Mouse (Mus musculus) adrenal gland, postnatal 10 days (tissue): ENCODE measurements around the gene Gm17535. TPM values are rescaled to one million over a fixed set of nuclear protein-coding genes. Genes with fewer than 3 reads are reported as not detected.
"Not testable (repeated sequence)": the region's sequence is repeated elsewhere in the genome, so short reads cannot be mapped to it uniquely, and the experiment has no call there.

Experiments
- DNase-seq: peaks from one replicate; pipeline ENCODE4 v3.0.0; 2021; ENCODE audit warnings: mixed read lengths
- long read RNA-seq, 2 experiments: library from polyadenylated mRNA; stranded (forward); transcript quantifications; one replicate each; pipeline ENCODE4 v2.0.0; 2021
- total RNA-seq, 2 experiments: library from RNA; stranded (reverse); gene quantifications; 2 replicates each; pipeline ENCODE4 v1.2.3; 2021

Gene Gm17535
- total RNA-seq = not detected
- long read RNA-seq, experiment 1 = 0 reads
- long read RNA-seq, experiment 2 = 0 reads

DNA sequence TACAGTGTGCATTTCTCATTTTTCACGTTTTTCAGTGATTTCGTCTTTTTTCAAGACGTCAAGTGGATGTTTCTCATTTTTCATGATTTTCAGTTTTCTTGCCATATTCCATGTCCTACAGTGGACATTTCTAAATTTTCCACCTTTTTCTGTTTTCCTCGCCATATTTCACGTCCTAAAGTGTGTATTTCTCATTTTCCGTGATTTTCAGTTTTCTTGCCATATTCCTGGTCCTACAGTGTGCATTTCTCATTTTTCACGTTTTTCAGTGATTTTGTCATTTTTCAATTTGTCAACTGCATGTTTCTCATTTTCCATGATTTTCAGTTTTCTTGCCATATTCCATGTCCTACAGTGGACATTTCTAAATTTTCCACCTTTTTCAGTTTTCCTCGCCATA is at the start of gene Gm17535:
Gm17535 (plus strand) TSS at position 301 of the 400 bp plus-strand sequence.
- DNase-seq = not testable (repeated sequence)

DNA sequence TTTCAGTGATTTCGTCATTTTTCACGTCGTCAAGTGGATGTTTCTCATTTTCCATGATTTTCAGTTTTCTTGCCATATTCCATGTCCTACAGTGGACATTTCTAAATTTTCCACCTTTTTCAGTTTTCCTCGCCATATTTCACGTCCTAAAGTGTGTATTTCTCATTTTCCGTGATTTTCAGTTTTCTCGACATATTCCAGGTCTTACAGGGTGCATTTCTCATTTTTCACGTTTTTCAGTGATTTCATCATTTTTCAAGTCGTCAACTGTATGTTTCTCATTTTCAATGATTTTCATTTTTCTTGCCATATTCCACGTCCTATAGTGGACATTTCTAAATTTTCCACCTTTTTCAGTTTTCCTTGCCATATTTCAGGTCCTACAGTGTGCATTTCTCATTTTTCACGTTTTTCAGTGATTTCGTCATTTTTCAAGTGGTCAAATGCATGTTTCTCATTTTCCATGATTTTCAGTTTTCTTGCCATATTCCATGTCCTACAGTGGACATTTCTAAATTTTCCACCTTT is 33.9 kb upstream of the Gm17535 start, which contains the start of gene Gm10722:
Gm10722 (plus strand) TSS at position 478 of the 528 bp plus-strand sequence.
- DNase-seq = not testable (repeated sequence)

- not testable (repeated sequence) for DNase-seq
Observed at GRCm38 (mm10) chr9:3001006-3001405, 33.4 kb upstream of the Gm17535 start.

DNA sequence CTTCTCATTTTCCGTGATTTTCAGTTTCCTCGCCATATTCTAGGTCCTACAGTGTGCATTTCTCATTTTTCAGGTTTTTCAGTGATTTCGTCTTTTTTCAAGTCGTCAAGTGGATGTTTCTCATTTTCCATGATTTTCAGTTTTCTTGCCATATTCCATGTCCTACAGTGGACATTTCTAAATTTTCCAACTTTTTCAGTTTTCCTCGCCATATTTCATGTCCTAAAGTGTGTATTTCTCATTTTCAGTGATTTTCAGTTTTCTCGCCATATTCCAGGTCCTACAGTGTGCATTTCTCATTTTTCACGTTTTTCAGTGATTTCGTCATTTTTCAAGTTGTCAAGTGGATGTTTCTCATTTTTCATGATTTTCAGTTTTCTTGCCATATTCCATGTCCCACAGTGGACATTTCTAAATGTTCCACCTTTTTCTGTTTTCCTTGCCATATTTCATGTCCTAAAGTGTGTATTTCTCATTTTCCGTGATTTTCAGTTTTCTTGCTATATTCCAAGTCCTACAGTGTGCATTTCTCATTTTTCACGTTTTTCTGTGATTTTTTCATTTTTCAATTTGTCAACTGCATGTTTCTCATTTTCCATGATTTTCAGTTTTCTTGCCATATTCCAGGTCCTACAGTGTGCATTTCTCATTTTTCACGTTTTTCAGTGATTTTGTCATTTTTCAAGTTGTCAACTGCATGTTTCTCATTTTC is 32.3 kb upstream of the Gm17535 start:
- DNase-seq = peak; percentile 100

GRCm38 (mm10) chr9:3002794-3003396 is 31.5 kb upstream of the Gm17535 start, which contains the start of gene Gm11168:
Gene Gm11168, plus strand, starts transcription at chr9:3003346.
- peak; percentile 12 for DNase-seq

DNA sequence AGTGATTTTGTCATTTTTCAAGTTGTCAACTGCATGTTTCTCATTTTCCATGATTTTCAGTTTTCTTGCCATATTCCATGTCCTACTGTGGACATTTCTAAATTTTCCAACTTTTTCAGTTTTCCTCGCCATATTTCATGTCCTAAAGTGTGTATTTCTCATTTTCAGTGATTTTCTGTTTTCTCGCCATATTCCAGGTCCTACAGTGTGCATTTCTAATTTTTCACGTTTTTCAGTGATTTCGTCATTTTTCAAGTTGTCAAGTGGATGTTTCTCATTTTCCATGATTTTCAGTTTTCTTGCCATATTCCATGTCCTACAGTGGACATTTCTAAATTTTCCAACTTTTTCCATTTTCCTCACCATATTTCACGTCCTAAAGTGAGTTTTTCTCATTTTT is 28.2 kb upstream of the Gm17535 start:
- DNase-seq = not testable (repeated sequence)

- not testable (repeated sequence) for DNase-seq
Observed at GRCm38 (mm10) chr9:3006636-3007035, 27.8 kb upstream of the Gm17535 start.

- DNase-seq = not testable (repeated sequence)
Observed at GRCm38 (mm10) chr9:3007272-3007671, 27.1 kb upstream of the Gm17535 start.

DNA sequence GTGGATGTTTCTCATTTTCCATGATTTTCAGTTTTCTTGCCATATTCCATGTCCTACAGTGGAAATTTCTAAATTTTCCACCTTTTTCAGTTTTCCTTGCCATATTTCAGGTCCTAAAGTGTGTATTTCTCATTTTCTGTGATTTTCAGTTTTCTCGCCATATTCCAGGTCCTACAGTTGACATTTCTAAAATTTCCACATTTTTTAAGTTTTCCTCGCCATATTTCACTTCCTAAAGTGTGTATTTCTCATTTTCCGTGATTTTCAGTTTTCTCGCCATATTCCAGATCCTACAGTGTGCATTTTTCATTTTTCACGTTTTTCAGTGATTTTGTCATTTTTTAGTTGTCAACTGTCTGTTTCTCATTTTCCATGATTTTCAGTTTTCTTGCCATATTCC is 25.1 kb upstream of the Gm17535 start:
- not testable (repeated sequence) for DNase-seq

DNA sequence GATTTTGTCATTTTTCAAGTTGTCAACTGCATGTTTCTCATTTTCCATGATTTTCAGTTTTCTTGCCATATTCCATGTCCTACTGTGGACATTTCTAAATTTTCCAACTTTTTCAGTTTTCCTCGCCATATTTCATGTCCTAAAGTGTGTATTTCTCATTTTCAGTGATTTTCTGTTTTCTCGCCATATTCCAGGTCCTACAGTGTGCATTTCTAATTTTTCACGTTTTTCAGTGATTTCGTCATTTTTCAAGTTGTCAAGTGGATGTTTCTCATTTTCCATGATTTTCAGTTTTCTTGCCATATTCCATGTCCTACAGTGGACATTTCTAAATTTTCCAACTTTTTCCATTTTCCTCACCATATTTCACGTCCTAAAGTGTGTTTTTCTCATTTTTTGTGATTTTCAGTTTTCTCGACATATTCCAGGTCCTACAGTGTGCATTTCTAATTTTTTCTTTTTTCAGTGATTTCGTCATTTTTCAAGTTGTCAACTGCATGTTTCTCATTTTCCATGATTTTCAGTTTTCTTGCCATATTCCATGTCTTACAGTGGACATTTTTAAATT is 22.3 kb upstream of the Gm17535 start:
- DNase-seq = not testable (repeated sequence)

GRCm38 (mm10) chr9:3012733-3013279 is 21.6 kb upstream of the Gm17535 start, which contains the start of gene Gm10721:
Gene Gm10721, plus strand, starts transcription at chr9:3013140.
- DNase-seq = not testable (repeated sequence)

DNA sequence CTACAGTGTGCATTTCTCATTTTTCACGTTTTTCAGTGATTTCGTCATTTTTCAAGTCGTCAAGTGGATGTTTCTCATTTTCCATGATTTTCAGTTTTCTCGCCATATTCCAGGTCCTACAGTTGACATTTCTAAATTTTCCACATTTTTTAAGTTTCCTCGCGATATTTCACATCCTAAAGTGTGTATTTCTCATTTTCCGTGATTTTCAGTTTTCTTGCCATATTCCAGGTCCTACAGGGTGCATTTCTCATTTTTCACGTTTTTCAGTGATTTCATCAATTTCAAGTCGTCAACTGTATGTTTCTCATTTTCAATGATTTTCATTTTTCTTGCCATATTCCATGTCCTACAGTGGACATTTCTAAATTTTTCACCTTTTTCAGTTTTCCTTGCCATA is 19.0 kb upstream of the Gm17535 start, which contains the start of gene Gm10720:
Gm10720 (plus strand) TSS at position 301 of the 400 bp plus-strand sequence.
- not testable (repeated sequence) for DNase-seq

- peak; percentile 7 for DNase-seq
Observed at GRCm38 (mm10) chr9:3015896-3016295, 18.5 kb upstream of the Gm17535 start.

- DNase-seq = not testable (repeated sequence)
Observed at GRCm38 (mm10) chr9:3017108-3017507, 17.3 kb upstream of the Gm17535 start, which contains the start of gene Gm10719. Gene Gm10719, plus strand, starts transcription at chr9:3017408.

GRCm38 (mm10) chr9:3018944-3019343 is 15.5 kb upstream of the Gm17535 start:
- DNase-seq = peak; percentile 100

DNA sequence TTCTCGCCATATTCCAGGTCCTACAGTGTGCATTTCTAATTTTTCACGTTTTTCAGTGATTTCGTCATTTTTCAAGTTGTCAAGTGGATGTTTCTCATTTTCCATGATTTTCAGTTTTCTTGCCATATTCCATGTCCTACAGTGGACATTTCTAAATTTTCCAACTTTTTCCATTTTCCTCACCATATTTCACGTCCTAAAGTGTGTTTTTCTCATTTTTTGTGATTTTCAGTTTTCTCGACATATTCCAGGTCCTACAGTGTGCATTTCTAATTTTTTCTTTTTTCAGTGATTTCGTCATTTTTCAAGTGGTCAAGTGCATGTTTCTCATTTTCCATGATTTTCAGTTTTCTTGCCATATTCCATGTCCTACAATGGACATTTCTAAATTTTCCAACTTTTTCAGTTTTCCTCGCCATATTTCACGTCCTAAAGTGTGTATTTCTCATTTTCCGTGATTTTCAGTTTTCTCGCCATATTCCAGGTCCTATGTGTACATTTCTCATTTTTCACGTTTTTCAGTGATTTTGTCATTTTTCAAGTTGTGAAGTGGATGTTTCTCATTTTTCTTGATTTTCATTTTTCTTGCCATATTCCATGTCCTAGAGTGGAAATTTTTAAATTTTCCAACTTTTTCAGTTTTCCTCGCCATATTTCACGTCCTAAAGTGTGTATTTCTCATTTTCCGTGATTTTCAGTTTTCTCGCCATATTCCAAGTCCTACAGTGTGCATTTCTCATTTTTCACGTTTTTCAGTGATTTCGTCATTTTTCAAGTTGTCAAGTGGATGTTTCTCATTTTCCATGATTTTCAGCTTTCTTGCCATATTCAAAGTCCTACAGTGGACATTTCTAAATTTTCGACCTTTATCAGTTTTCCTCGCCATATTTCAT is 14.3 kb upstream of the Gm17535 start:
- DNase-seq = peak; percentile 85

- DNase-seq = not testable (repeated sequence)
Observed at GRCm38 (mm10) chr9:3022316-3023008, 11.9 kb upstream of the Gm17535 start.

DNA sequence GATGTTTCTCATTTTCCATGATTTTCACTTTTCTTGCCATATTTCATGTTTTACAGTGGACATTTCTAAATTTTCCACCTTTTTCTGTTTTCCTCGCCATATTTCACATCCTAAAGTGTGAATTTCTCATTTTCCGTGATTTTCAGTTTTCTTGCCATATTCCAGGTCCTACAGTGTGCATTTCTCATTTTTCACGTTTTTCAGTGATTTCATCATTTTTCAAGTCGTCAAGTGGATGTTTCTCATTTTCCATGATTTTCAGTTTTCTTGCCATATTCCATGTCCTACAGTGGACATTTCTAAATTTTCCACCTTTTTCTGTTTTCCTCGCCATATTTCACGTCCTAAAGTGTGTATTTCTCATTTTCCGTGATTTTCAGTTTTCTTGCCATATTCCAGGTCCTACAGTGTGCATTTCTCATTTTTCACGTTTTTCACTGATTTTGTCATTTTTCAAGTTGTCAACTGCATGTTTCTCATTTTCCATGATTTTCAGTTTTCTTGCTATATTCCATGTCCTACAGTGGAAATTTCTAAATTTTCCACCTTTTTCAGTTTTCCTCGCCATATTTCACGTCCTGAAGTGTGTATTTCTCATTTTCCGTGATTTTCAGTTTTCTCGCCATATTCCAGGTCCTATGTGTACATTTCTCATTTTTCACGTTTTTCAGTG is 11.0 kb upstream of the Gm17535 start, which contains the start of gene Gm10718:
Gm10718 (plus strand) TSS at position 236 of the 673 bp plus-strand sequence.
- peak; percentile 10 for DNase-seq

- DNase-seq = not testable (repeated sequence)
Observed at GRCm38 (mm10) chr9:3023985-3024648, 10.3 kb upstream of the Gm17535 start.
